Mouse (Mus musculus) heart, adult 2 months (tissue): ENCODE results near the gene Prpf40b.

ENCODE experiments used
- CTCF ChIP-seq: fragments of 200-600 bp; IDR thresholded peaks from 2 replicates; pipeline ENCODE4 v1.8.1; 2022; ENCODE audit warnings: antibody characterized with exemption, mild to moderate bottlenecking, moderate library complexity
- POLR2A ChIP-seq: fragments of 200-500 bp; IDR thresholded peaks from 2 replicates; pipeline ENCODE4 v1.6.1; 2011; ENCODE audit warnings: mild to moderate bottlenecking, low read depth, low read length, control low read depth; ENCODE audit not compliant: insufficient read depth

DNA sequence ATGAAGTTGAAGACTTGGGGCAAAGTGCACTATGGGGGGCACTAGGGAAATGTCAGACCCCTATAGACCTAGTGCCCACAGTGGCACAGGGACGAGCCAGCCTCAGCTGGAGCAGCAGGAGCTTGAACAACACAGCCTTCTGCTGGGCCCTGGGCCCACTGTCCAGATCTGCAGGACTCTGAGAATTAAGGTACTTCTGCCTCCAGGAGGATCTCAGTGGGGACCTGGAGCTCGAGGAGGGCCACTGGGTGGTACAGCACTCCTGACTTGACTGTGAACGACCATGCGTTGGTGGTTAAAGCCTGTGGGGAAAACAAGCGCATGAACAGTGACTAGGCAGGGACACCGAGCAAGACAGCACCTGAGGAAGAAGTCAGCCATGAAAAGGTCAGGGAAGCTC is 23.2 kb downstream of the Prpf40b start:
- TF ChIP-seq POLR2A = no peak
- no peak for TF ChIP-seq CTCF
